Mouse (Mus musculus) frontal cortex, postnatal 25 days (tissue): ENCODE results near the gene Nop56.

ENCODE experiments used
- DNase-seq, 2 experiments: peaks; one replicate each; pipeline ENCODE4 v3.0.0; 2022; ENCODE audit warnings: low spot score in 2 of 2

Nop56 gene

DNA sequence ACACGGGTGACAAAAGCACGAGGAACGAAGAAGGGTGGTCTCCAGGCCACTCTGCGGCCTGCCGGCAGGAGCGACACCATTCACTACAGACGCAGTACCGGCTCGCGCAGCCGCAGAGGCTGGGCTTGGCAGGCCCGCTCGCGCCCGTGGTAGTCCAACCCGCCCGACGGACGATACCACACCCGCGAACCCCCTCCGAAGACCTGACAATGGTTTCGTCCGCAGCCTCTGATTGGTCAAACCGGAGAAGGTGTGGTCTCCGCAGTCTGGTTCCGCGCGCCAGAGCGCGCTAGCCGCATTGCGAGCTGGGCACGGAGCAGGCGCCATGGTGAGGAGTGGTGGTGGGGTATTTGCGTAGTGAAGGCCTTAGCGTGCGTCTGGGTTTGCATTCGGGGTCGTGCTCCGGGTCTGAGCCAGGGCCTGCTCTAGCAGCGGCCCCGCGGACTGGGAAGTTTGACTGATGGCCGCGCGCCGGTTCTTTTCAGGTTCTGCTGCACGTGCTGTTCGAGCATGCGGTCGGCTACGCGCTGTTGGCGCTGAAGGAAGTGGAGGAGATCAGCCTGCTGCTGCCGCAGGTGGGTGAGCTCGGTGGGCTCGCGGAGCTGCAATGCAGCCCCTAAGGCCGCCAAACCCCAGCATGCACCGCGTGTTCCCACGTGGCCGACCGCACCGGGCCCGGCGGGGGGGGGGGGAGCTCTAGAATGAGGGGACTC is at the start of gene Nop56:
TSS of gene Nop56 (plus strand) at position 282 of the 713 bp plus-strand sequence.
- DNase-seq: peak; percentile 100

DNA sequence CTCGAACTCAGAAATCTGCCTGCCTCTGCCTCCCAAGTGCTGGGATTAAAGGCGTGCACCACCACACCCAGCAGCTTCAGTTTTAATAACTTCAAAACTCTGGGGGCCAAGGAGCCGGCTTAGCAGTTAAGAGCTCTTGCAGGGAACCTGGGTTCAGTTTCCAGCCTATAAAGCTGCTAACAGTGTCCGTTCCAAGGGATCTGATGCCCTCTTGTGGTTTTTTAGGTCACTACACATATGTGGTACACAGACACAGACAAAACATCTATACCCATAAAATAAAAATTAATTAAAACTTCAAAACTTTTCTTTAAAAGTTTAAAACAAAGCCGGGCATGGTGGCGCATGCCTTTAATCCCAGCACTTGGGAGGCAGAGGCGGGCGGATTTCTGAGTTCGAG is 27.3 kb upstream of the Nop56 start:
- no peak for DNase-seq

DNA sequence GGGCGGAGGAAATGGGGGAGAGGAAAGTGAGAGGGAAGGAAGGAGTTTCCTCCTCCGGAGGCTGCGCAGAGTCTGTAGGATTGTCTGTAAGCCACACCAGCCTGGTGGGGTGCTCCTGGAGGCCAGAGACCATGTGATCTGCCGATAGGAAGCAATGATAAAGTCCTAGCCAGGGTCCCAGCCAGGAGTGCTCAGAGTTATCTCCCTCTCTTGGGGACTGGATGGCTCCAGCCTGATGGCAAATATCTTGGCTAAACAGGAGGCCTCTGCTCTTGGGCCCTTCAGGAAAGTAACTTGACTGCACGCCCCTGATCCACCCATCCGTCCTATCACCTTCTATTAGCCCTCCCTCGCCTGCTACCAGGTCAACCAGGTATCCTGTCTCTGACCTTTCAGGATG is 26.0 kb upstream of the Nop56 start:
- no peak for DNase-seq

DNA sequence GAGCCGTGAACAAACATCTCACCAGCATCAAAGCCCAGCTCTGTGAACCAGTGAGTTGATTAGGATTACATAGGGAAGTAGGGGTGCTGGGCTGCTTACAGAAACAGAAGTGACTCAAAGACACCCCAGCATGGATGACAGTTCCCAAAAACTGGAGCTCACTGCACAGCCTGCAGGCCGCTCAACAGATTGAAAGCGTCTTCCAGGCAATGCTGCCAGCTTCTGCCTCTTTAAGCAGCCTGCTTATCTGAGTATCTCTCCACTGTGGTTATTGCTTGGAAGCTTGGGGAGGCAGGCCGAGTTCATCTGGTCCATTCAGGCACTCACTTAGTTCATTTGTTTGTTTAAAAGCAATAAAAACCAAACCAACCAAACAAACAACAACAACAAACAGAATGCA is 17.5 kb upstream of the Nop56 start:
- DNase-seq: no peak

DNA sequence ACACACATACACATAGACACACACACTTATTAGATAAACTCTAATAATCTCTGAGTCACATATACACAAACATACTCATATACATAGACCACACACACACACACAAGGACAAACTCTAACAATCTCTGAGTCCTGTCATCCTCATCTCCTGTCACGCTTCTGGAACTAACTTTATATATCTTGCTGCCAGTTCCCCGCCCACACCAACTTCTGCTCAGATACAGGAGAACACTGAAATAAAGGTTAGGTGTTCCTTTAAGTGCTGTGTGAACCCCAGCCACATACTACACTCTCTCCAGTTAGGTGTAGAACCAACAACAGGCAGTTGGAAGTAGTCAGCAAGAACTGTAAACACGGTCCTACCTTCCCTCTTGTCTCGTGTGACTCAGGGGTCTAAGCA is 13.4 kb upstream of the Nop56 start:
- DNase-seq: no peak

DNA sequence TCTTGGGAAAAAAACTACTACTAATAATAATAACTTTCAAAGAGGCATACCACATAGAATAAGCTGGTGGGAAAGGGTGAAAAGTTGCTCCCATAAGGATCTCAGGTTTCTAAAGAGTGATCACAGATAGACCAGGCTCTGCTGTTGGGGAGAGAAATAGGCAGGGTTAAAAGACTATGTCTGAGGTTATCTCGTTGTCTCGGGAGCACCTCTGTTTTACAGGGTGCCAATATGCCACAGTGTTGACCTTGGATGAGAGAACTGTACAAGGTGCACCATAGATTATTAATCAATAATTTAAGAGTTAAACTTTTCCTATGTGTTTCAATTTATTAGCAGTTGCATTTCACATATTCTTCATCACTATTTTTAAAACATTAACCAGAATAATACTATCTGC is 12.3 kb upstream of the Nop56 start:
- no peak for DNase-seq

DNA sequence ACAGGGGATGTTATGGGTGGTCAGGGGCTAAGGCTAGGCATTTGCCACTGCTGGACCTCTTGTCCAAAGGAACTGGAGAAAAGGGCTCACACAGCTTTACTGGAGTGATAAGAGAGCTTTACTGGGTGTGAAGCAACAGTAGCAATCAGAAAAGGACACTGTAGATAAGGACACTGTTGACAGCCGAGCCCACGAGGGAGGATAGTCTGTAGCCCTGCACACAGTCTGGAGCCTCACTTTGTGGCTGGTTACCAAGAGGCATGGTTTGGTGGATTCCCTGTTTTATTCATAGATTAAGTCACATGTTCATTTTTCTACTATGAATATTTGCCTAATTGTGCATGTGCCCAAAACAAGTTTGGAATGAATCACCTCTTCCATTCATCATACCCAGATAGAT is 11.8 kb upstream of the Nop56 start:
- no peak for DNase-seq

DNA sequence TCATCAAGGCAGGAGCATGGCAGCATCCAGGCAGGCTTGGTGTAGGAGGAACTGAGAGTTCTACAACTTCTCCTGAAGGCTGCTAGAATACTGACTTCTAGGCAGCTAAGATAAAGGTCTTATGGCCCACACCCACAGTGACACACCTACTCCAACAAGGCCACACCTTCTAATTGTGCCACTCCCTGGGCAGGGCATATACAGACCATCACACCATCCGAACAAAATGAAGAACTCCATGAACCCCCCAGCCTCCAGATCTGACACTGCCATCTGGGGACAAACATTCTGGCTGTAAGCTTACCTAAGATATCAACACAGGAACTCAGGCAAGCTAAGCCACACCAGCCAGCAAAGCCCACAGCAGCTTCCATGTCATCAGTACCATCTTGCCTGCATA is 8.7 kb upstream of the Nop56 start:
- no peak for DNase-seq

DNA sequence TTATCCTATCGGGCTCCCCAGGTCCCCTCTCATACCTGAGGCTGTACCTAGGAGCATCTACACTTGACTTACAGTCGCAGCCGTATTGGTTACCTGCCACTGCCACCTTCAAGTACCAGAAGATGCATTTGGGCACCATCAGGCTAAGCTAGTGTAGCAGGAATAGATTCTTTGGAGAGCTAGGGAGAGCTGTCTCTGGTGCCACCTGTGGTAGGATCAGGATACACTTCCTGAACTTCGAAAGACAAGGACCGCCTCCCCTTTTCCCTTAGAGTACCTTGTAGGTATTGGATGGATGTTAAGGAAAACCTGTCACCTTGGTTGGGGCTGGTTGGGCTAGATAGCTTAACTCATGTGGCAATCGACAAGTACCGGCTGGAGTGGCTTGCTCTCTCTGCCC is 6.2 kb upstream of the Nop56 start:
- no peak for DNase-seq

DNA sequence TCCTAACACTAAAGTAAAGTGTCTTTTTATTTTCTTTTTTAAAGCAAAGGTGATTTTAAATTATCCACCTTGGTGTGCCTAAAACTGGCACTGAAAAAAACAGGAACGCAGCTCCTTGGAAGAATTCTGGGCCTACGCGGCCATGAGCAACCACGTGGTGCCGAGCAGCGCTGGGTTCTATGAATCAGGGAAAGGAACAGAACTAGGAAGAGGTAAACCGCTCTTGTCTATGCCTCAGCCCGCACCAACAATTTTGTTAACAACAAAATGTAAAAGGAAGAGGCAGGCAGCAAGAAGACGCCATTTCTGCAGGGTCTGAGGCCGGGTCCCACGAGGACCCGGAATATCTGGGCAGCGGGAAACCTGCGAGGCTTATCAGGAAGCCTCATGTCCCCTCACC is 498 bp upstream of the Nop56 start:
- DNase-seq: peak in 1 of 2 experiments; percentile 11

DNA sequence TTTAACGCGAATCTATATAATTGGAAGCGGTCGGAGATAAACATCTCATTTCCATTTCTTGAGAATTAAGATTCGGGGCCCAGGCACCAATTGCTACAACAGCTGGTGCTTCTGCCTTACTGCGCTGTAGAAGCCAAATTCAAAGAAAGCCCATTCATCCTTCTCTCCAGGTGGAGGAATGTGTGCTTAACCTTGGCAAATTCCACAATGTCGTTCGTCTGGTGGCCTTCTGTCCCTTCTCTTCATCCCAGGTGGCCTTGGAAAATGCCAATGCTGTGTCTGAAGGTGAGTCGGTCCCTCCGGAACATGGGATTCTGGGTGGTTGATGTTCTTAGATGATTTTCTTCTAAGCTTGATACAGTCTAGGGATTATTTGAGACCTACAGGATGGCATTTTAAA is 632 bp downstream of the Nop56 start:
- DNase-seq: no peak

DNA sequence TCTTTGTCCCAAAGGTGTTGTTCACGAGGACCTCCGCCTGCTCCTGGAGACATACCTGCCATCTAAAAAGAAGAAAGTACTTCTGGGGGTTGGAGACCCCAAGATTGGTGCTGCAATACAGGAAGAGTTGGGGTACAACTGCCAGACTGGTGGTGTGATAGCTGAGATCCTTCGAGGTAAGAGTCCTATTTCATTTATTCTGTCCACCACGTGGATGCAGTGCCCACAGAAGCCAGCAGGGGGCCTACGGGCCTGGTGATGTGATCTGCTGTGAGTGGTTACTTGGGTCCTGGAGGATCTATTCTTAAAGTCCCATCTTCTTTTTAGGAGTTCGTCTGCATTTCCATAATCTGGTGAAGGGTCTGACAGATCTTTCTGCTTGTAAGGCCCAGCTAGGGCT is 1.4 kb downstream of the Nop56 start:
- peak in 1 of 2 experiments; percentile 24 for DNase-seq

DNA sequence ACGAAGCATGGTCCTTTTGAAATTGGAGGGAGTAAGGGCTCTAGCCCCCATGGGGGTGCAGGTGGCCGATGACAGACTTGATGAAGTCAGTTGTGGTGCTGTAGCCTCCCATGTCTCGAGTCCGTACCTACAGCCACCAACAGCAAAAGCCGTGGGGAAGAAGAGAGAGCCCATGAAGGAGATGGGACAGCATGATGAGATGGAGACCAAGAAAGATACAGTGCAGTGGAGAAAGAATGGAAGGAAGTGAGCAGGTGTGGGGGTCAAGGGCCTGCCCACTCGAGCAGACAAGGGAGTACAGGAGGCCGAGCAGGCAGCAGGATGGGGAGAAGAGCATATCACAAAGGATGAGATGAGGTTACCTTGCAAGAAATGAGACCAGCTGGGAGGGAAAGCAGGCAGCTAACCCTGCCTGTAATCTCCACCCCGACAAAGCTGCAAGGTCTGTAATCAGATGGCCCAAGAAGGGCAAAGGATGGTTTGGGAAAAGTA is 5.4 kb downstream of the Nop56 start:
- no peak for DNase-seq

DNA sequence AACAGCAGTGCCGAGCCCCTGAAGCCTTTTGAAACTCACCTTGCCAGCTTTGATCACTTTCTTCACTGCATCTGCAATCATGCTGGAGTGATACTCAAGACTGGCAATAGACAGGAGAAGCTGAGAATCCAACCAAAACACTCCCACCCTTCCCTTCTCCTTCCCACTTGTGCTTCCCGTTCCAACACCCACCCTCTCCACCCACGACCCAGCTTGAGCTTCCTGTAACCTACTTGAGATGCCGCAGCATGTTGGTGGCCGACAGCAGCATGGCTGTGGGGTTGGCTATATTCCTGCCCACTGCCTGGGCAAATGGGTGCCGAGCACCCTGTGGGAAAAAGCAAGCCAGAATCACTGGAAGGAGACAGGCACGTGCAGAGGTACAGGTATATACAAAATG is 6.0 kb downstream of the Nop56 start:
- no peak for DNase-seq

DNA sequence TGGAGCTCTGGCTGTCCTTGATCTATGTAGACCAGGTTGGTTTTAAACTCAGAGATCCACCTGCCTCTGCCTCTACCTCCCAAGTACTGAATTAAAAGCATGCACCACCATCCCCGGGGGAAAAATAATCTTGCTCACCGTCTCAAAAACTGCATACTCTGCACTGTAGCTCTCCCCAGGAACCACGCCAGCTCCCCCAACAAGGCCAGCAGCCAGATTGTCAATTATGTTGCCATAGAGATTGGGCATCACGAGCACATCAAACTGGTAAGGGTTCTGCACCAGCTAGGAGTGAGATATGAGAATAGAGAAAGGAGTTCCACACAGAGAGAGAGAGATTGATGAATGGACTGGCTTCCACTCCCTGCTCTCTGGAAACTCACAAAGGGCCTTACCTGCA is 6.6 kb downstream of the Nop56 start:
- DNase-seq: no peak

DNA sequence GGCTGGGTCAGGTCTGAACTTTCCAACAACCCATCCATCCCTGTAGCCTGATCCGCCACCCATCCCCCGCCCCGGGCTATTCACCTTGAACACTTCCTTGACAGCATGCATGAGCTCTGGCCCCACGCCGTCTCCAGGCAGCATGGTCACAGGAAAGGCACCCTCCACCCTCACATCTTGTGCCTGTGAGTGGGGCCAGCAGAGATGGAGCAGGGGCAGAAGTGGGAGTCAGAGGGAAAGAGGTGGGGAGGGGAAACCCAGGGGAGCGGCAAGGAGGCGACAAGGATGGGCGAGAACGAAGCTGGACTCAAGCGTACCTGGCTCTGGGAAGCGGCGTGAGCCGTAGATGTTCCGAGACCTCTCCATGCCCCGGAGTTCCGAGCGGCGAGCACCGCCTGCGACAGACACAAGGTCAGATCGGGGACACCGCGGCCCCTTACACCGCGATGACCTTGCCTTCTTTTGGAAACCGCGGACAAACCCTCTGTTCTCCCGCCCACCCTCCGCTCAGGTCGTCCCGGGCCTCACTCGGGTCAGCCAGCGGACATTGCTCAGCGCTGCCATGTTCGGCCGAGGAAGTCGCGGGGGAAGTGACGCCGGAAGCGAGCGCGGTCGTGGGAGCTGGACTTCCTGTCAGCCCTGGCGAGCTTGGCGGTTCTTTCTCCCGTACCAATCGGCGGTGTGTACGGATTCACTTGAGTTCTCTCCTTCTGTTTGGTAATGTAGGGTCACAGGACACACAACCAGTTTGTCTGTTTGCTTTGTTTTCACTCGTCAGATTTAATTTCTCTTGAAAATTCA is 9.8 kb downstream of the Nop56 start, which contains the start of gene Idh3b:
TSS of gene Idh3b (minus strand) at position 694 of the 801 bp plus-strand sequence.
- DNase-seq: peak; percentile 74 to 88

DNA sequence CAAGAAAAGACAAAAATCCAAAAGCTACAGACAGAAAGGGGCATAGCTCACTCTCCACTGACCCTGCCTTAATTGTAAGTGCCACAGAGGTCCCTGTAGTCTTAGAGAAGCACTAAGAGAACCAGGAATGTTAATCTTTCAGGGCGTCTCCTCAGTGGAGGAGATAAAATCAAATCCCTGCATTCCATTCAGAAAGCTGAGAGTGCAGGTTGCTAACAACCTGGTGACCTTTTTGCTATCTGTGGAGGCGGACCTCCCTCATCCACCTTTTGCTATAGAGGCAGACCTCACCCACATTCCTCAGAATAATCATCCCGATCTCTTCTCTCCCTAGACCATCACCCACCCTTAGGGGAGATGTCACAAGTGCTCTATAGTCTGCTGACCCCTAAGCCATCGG is 14.9 kb downstream of the Nop56 start:
- DNase-seq: no peak

DNA sequence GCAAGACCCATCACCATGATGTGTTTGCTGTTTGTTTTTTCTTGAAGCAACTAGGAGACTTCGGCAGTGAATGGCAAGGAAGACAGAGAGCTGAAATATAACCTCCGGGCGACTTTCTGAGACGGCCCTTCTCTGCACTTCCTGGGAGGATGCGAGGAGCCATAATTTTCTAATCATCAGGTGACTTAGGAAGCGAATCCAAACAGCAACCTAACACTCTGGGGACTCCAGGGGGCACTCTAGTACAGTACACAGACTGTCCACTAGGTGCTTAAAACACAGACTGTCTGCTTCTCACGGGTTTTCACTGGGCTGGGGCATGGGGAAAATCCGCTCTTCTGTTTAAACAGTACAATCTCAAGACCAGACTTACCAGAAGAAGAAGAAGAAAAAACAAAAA is 17.2 kb downstream of the Nop56 start:
- DNase-seq: peak; percentile 51 to 65

DNA sequence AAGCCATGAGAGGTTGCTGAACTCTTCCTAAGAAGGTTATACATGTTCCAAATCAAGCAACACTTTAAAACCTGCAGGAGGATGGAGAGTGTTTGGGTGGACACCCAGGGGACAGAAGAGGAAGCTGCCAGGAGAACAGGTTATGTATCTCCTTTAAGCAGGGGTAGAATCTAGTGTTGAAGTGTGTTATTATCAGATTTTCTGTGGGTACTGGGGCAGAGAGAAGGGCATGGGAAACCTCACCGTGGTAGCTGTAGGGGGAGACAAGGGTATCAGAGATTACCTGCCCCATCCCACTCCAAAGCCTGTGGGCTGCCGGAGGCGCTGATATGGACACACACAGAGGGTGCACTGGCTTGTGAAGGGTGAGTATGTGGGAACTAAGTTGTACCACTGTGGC is 18.8 kb downstream of the Nop56 start:
- no peak for DNase-seq

DNA sequence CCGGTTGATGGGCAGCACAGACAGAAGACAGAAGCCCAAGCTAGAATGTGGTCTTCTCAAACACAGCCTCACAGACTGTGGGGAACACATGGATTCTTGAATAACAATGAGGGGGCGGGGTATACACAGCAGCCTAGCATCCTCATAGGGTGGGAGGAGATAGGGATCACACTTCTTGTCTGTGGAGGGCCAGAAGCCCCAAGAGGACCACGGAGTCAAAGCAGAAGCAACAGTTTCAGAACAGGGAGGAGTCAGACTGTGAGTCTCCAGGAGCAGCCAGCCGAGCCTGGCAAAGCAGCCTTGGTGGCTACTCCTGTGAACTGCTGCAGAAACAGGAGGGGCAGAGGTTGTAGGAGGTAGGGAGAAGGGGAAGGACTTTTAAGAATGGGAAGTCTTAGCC is 19.3 kb downstream of the Nop56 start:
- no peak for DNase-seq

DNA sequence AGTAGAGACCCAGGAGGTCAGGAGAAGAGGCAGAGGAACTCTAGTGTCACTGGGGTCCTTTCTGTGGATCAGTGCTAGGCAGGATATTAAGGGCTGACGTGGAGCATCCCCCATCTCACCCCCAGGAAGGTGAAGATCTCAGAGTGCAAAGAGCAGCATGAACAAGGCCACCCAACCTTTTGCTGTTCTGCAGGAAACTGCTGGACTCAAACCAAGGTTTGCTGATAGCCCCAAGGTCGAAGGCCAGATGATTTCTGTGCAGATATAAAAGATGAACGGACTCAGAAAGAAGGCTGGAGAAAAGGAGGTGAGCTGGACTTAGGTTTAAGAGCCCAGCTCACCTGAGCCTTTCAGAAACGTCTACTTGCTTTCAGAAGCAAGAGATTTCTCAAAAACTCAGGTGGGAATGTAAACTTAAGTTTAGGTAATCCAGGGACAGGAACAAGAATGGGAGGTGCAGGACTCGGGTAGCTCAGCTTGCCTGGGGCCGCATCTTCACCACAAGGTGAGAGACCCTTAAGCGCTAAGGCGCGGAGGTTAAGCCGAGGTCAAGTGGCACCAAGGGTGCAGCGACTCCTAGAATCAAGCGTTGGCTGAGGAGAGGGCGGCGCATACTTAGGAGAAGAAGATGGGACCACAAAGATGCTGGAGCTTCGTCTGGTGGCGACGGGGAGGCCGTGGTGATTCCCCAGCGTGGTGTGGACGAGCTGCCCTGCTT is 20.1 kb downstream of the Nop56 start:
- no peak for DNase-seq

DNA sequence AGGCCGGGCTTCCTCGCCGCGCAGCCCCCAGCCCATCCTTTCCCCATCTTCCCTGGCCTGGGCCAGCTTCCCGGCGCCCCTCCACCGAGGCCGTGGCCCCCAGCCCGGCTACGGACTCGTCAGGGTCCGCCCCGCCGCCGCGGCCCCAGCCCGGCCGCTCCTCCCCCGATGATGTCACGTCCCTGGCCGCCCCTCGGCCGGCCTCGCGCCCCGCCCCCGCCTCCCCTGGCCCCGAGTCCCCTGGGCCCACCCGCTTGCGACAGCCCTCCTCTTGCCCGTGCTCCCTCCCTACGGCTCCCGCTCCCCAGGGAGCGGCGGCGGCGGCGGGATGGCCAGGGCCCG is 20.7 kb downstream of the Nop56 start, which contains the start of gene Ebf4:
TSS of gene Ebf4 (plus strand) at position 234 of the 342 bp plus-strand sequence.
- DNase-seq: peak in 1 of 2 experiments; percentile 9
